Mouse (Mus musculus) limb, embryonic 14.5 days (tissue): ENCODE results near the gene Pigm. TPM values are rescaled to one million over a fixed set of nuclear protein-coding genes. Genes with fewer than 3 reads are reported as not detected.

Source experiments
- ATAC-seq: fragments of 200-750 bp; cut with Nextera tagmentation; 2 replicates; pipeline ENCODE4 v1.8.0; 2017; ENCODE audit warnings: low read depth, moderate number of reproducible peaks, moderate TSS enrichment; ENCODE audit not compliant: low FRiP score
- DNase-seq: peaks from one replicate; pipeline ENCODE4 v3.0.0-alpha.2; 2015; ENCODE audit warnings: low spot score
- H3K27ac ChIP-seq: fragments of 300-500 bp; sonication (generic); replicated peaks from 2 replicates; pipeline ENCODE4 v1.5.1; 2014; ENCODE audit warnings: low read depth, mild to moderate bottlenecking, low read length, moderate library complexity, mixed read lengths
- H3K27me3 ChIP-seq: fragments of 300-500 bp; sonication (generic); 2 replicates; pipeline ENCODE4 v1.6.1; 2014; ENCODE audit warnings: low read length, mixed read lengths; ENCODE audit not compliant: control insufficient read depth, insufficient read depth
- H3K36me3 ChIP-seq: fragments of 300-500 bp; sonication (generic); 2 replicates; pipeline ENCODE4 v1.6.1; 2014; ENCODE audit warnings: mild to moderate bottlenecking, low read length, moderate library complexity, mixed read lengths; ENCODE audit not compliant: control insufficient read depth, insufficient read depth
- H3K4me1 ChIP-seq: fragments of 300-500 bp; sonication (generic); 2 replicates; pipeline ENCODE4 v1.6.1; 2014; ENCODE audit warnings: antibody characterized with exemption, low read length, mixed read lengths; ENCODE audit not compliant: control insufficient read depth, insufficient read depth
- H3K4me2 ChIP-seq: fragments of 300-500 bp; sonication (generic); replicated peaks from 2 replicates; pipeline ENCODE4 v1.6.1; 2014; ENCODE audit warnings: low read depth, mild to moderate bottlenecking, low read length, moderate library complexity; ENCODE audit not compliant: severe bottlenecking
- H3K4me3 ChIP-seq: fragments of 300-500 bp; sonication (generic); replicated peaks from 2 replicates; pipeline ENCODE4 v1.5.1; 2014; ENCODE audit warnings: low read length
- H3K9ac ChIP-seq: fragments of 300-500 bp; sonication (generic); 2 replicates; pipeline ENCODE4 v1.6.1; 2014; ENCODE audit warnings: mild to moderate bottlenecking, low read depth, low read length, moderate library complexity; ENCODE audit not compliant: severe bottlenecking
- H3K9me3 ChIP-seq: fragments of 300-500 bp; sonication (generic); 2 replicates; pipeline ENCODE4 v1.6.1; 2016; ENCODE audit warnings: low read length; ENCODE audit not compliant: control insufficient read depth
- POLR2A ChIP-seq: fragments of 200-500 bp; IDR thresholded peaks from 2 replicates; pipeline ENCODE4 v1.8.0; 2012; ENCODE audit warnings: inconsistent platforms, mild to moderate bottlenecking, moderate library complexity, borderline replicate concordance; ENCODE audit not compliant: insufficient read depth, insufficient read length; ENCODE audit errors: extremely low read depth
- WGBS: fragments of 180-500 bp; shearing (Covaris S2); extraction: QIAGEN DNeasy Blood & Tissue Kit; methylation state at CpG from one replicate; pipeline ENCODE4 v1.1.7; 2014; 5-methylcytosine and 5-hydroxymethylcytosine counted together
- polyA plus RNA-seq, 2 experiments: library from polyadenylated mRNA; depleted of rRNA in 1 of 2; stranded (reverse) in 1 of 2; unstranded in 1 of 2; fragments of >200 nt; fragmentation: Nextera tagmentation in 1 of 2; extraction: Ambion mirVana in 1 of 2; gene quantifications; 2 replicates each; pipeline versions ENCODE4 v1.2.1 to v1.2.3; 2012 to 2014

The Pigm gene
- polyA plus RNA-seq, 2 experiments = 6.7 to 9.6 TPM

- Histone ChIP-seq H3K4me3 (no peak overlapping the region), H3K36me3 (no peaks in the 10 kb centered on the region), H3K4me1 (no peaks in the 10 kb centered on the region), H3K27me3 (no peaks in the 10 kb centered on the region), H3K9me3 (no peaks in the 10 kb centered on the region), H3K4me2 (no peak overlapping the region), H3K9ac (no peak overlapping the region), H3K27ac (no peak overlapping the region)
- no peak for ATAC-seq
- no peak for DNase-seq
- WGBS = 86% methylated on average over 10 of the region's 10 CpGs
- no peak for TF ChIP-seq POLR2A
Observed at GRCm38 (mm10) chr1:172358341-172358740, 18.0 kb upstream of the Pigm start.

- TF ChIP-seq POLR2A = no peak
- Histone ChIP-seq H3K36me3 (no peaks in the 10 kb centered on the region), H3K4me3 (no peak overlapping the region), H3K27me3 (no peaks in the 10 kb centered on the region), H3K4me1 (no peaks in the 10 kb centered on the region), H3K9ac (no peak overlapping the region), H3K27ac (no peak overlapping the region), H3K4me2 (no peak overlapping the region), H3K9me3 (no peaks in the 10 kb centered on the region)
- DNase-seq (peak; percentile 29), ATAC-seq (no peak)
- WGBS = 14% methylated on average over 6 of the region's 6 CpGs
Observed at GRCm38 (mm10) chr1:172364684-172365083, 11.7 kb upstream of the Pigm start.

GRCm38 (mm10) chr1:172368768-172369418, 7.5 kb upstream of the Pigm start:
- no peaks in the 10 kb centered on the region for H3K36me3 ChIP-seq
- 30% methylated on average over 23 of the region's 23 CpGs for WGBS
- H3K27ac ChIP-seq = no peak overlapping the region
- peak; percentile 63 for DNase-seq
- ATAC-seq = peak; percentile 65; the same call in 1 of the 2 replicates
- no peak overlapping the region for H3K9ac ChIP-seq
- H3K4me2 ChIP-seq = no peak overlapping the region
- TF ChIP-seq POLR2A = no peak
- no peaks in the 10 kb centered on the region for H3K27me3 ChIP-seq
- no peak overlapping the region for H3K4me3 ChIP-seq
- no peaks in the 10 kb centered on the region for H3K4me1 ChIP-seq
- H3K9me3 ChIP-seq = no peaks in the 10 kb centered on the region

- Histone ChIP-seq H3K9me3 (no peaks in the 10 kb centered on the region), H3K4me1 (peaks cover 12% of the 10 kb centered on the region), H3K4me3 (peak overlapping the region; percentile 98), H3K9ac (peak overlapping the region; percentile 77), H3K27ac (peak overlapping the region; percentile 61), H3K4me2 (peak overlapping the region; percentile 97), H3K27me3 (no peaks in the 10 kb centered on the region), H3K36me3 (peaks cover 16% of the 10 kb centered on the region)
- WGBS = 3% methylated on average over 61 of the region's 62 CpGs
- ATAC-seq = peak; percentile 41
- no peak for TF ChIP-seq POLR2A
- no peak for DNase-seq
Observed at GRCm38 (mm10) chr1:172376758-172377458, 562 bp downstream of the Pigm start.

GRCm38 (mm10) chr1:172380066-172380465, 3.7 kb downstream of the Pigm start:
- Histone ChIP-seq H3K27me3 (no peaks in the 10 kb centered on the region), H3K36me3 (peaks cover 17% of the 10 kb centered on the region), H3K9me3 (no peaks in the 10 kb centered on the region), H3K9ac (no peak overlapping the region), H3K4me1 (peaks cover 12% of the 10 kb centered on the region), H3K27ac (no peak overlapping the region), H3K4me3 (no peak overlapping the region), H3K4me2 (no peak overlapping the region)
- DNase-seq (no peak), ATAC-seq (no peak)
- WGBS = 81% methylated on average over 10 of the region's 10 CpGs
- TF ChIP-seq POLR2A = no peak
